Comparison of ENCODE assay signal across 27 mouse cellular contexts in genomic region chr2:135165512-135165911, GRCm38 (mm10).
"Had no signal": no experiment of that assay in that cellular context is flagged by ENCODE, and none has a peak within 500 bp of the region (broad histone marks: within the 10 kb centered on the region; RNA-seq: fewer than 3 reads in every experiment).

No protein-coding gene starts in this region.

- ATAC-seq: hindbrain, embryonic 16.5 days; inflammation-experienced regulatory T-cells, adult 6 months; intestine, embryonic 15.5 days; intestine, postnatal 0 days; liver, embryonic 12.5 days had no signal

- H3K36me3 ChIP-seq: heart, embryonic 10.5 days; heart, embryonic 12.5 days; hindbrain, embryonic 10.5 days; hindbrain, embryonic 12.5 days; intestine, embryonic 15.5 days; limb, embryonic 10.5 days; limb, embryonic 12.5 days; liver, embryonic 12.5 days had no signal

- H3K9ac ChIP-seq: heart, embryonic 12.5 days; hindbrain, embryonic 12.5 days; hindbrain, embryonic 14.5 days; intestine, embryonic 15.5 days; limb, embryonic 12.5 days; liver, embryonic 12.5 days; liver, embryonic 14.5 days had no signal

- H3K9me3 ChIP-seq: heart, embryonic 10.5 days; heart, embryonic 12.5 days; hindbrain, embryonic 10.5 days; hindbrain, embryonic 12.5 days; intestine, embryonic 15.5 days; limb, embryonic 10.5 days; limb, embryonic 12.5 days; liver, embryonic 12.5 days had no signal

- H3K4me1 ChIP-seq: heart, embryonic 10.5 days; heart, embryonic 12.5 days; hindbrain, embryonic 10.5 days; hindbrain, embryonic 12.5 days; intestine, embryonic 15.5 days; limb, embryonic 10.5 days; limb, embryonic 12.5 days; liver, embryonic 12.5 days had no signal

- DNase-seq: gastrocnemius, adult 2 months; gastrocnemius, postnatal 10 days; gastrocnemius, postnatal 25 days; heart, adult 18-20 months; heart, postnatal 10 days; heart, postnatal 4 days; kidney, adult 18-20 months; kidney, adult 8-10 months; kidney, postnatal 10 days; kidney, postnatal 25 days; kidney, postnatal 4 days; liver had no signal

- H3K27ac ChIP-seq: gastrocnemius, adult 2 months; heart, embryonic 10.5 days; hindbrain, embryonic 10.5 days; hindbrain, embryonic 12.5 days; hindbrain, embryonic 14.5 days; intestine, embryonic 15.5 days; layer of hippocampus, adult 2 months; left cerebral cortex, adult 2 months; limb, embryonic 10.5 days; limb, embryonic 12.5 days; liver, embryonic 12.5 days; liver, embryonic 14.5 days had no signal

- H3K27me3 ChIP-seq: heart, embryonic 12.5 days; hindbrain, embryonic 12.5 days; intestine, embryonic 15.5 days; limb, embryonic 12.5 days; liver, embryonic 12.5 days had no signal

- H3K4me2 ChIP-seq: heart, embryonic 12.5 days; hindbrain, embryonic 12.5 days; hindbrain, embryonic 14.5 days; intestine, embryonic 15.5 days; limb, embryonic 12.5 days; liver, embryonic 12.5 days had no signal

- H3K4me3 ChIP-seq: gastrocnemius, adult 2 months; heart, embryonic 10.5 days; heart, embryonic 12.5 days; hindbrain, embryonic 10.5 days; hindbrain, embryonic 12.5 days; intestine, embryonic 15.5 days; layer of hippocampus, adult 2 months; left cerebral cortex, adult 2 months; limb, embryonic 10.5 days; limb, embryonic 12.5 days; liver, embryonic 12.5 days had no signal
